Mouse (Mus musculus) brain, embryonic 18.5 days (tissue): ENCODE data around the gene Agpat2.

Experiments
- DNase-seq: peaks from one replicate; pipeline ENCODE4 v3.0.0-alpha.2; 2012; ENCODE audit warnings: low read depth, low spot score

Gene Agpat2

DNA sequence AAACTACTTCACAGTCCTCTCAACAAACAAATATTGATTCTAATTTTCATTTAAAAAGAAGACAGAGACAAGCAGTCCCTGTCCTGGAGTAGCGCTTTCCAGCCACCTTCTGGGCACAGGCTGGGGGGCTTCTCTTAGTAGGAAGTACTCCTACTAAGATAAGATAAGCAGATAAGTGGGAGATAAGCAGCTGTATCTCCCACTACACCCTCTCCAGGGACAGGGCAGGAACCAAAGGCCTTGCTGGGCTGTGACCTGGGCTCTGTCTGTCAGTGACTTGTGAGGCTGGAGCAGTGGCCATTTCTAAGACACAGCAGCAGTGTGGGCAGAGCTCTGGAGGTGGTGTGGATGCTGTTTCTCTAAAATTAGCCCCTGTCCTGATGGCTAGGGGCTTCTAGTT is 28.8 kb downstream of the Agpat2 start:
- no peak for DNase-seq

DNA sequence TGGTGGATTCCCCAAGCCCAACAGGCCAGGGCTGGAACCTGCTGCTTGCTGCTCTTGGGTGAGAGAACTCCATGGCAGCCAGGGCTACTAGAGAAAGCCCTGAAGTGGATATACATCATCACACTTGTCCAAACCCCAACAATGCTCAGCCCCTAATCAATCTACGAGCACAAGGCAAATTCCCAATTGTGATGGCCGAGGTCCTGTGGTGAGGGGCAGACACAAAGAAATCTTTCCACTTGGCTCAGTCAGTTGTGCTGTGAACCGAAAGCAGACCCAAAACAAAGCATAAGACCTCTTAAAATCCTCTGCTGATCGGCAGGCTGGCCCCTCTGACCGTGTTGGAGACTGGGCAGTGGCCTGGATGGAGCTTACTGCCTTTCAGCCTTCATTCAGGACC is 29.4 kb downstream of the Agpat2 start:
- DNase-seq, result no peak

DNA sequence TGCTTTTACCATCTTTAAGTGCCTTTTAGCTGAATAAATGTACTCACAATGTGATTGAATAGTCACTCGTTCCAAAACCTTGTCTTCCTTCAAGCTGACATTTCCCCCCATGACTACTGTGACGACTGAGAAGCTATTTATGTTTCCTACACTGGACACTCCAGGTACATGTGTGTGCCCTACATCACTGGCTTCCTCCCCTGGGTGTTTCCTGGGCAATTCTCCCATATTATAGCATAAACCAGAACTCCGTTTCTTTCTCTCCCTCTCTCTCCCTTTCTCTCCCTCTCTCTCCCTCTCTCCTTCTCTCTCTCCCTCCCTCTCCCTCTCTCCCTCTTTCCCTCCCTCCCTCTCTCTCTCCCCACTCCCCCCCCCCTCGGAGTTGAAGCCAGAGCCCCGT is 30.4 kb downstream of the Agpat2 start:
- no peak for DNase-seq

DNA sequence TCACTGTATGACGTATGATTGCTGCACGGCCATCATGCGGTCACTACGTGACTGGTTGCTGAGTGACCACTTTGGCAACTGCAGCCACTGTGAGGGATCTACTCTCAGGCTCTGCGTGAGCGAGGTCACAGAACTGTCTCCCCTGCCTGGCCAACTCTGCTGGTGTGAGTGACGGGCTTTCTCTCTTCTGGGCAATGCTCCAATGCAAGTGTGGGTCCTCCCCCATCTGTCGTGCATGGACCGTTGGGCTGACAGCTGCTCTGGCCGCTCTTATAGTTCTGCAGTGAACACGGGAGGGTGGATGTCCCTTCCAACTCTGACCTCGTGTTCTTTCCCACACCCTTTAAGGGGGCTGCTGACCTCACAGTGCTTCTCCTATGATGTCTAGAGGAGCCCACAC is 30.8 kb downstream of the Agpat2 start:
- DNase-seq, result no peak

DNA sequence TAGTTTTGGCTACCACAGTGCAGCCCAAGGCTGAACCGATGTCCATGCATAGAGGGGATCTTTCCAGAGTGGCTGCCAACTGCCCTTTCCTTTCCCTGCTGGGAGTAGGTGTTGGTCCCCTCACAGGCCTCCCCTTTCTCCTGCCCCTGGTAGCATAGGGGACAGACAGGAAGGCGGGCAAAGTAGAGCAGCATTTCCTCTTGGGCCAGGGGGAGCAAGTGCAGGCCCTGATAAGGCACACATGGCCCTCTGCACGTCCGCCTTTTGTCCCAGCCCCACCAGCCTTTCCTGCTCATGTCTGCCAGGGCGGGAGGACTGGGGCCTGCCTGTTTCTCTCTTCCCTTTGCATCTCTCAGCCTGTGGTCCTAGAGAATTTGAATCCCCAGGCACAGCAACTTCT is 32.4 kb downstream of the Agpat2 start:
- DNase-seq, result no peak

DNA sequence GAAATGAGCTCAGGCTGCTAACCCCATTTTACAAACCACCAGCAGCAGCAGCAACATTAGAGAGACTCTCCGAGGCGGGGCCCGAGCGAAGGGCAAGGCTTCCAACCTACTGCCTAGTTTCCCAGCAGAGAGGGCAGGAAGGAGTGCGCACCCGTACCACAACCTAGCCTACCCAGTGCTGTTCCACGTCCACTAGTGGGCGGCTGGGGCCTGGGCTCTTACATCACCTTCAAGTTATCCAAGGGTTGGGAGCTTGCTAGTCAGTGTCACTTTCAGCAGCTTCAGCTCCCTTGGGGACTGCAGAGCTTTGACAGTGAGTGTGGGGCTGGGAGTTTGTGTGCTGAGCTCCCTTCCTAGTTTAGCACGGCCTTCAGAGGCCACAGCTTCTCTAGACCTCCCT is 32.8 kb downstream of the Agpat2 start:
- no peak for DNase-seq

DNA sequence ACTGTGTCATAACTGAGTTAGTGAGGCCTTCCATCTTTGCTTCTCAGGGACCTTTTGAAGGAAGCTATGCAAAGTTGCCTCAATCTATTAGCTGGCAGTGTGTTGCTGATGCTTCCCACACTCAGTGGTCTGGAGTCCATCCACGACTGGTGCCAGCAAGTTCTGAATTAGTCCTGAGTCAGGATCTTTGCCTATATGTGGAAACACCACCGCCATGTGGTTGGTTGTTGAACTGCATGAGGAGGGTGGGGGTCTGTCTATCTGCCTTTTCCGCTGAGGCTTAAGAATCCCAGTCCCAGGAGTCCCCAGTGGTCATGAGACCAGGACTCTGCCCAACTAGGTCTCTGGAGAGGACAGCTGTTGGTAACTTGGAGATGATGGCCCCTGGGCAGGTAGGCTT is 34.2 kb downstream of the Agpat2 start:
- no peak for DNase-seq

DNA sequence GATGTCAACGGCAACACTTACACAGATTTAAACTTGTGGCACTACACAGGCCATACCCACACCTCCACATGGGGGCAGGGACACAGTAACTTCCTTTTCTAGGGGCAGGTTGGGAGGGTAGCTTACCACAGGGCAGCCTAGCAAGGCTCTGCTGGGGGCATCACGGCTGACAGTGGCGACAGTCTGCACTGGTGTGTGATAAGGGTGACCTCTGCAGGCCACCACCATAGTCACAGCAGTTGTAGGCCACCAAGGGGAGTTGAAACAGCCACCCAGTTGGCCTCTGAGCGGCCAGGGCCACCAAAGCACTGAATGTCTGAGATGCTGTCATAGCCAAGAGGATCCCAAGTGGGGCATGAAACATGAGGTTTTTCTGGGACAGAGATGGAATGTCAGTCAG is 38.0 kb downstream of the Agpat2 start:
- DNase-seq, result no peak

DNA sequence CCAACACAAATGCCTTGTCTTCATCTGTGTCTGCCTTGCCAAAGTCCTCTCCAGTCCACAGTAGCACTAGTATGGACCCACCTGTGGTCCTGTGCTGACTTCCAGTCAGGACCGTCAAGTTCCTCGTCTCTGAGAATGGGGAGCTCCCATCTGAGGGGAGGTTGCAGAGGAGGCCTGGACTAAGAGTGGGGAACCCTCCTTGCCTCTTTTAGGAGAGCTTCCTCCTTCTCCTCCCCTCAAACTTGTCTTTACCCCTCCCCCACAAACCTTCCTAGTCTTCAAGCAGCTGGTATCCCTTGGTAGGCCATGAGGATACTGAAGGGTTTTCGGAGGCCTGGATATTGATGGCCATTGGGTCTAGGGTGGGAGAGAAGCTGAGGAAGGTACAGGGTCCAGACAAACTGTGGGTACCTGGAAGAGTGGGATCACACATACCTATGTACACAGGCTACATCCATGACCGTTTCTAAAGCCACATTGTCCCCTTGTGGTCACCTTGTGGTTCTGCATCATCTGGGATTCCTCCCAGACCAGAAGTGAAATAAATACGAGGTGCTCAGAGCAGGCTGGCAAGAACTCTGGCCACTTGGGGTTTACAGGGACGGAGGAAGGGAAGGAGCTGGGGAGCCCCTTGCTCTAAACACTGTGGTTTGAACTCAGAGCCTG is 42.7 kb downstream of the Agpat2 start:
- no peak for DNase-seq

DNA sequence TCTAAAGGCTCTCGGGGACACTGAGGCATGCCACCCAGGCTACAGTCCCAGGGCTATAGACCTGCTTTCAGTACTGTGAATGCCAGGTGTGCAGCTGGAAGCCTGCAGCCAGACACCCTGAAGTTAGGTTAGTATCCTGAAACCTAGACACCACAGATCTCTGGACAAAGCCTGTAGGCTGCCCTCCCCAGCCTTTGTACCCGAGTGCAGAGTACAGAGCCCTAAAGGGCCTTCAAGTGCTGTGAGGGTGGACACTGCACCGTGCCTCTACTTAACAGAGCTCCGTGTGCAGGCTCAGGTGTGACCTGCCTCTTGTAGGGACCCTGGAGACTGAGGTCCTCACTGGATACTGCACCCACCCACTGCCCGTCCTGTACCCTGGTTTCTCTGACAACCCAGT is 43.7 kb downstream of the Agpat2 start:
- DNase-seq, result no peak

DNA sequence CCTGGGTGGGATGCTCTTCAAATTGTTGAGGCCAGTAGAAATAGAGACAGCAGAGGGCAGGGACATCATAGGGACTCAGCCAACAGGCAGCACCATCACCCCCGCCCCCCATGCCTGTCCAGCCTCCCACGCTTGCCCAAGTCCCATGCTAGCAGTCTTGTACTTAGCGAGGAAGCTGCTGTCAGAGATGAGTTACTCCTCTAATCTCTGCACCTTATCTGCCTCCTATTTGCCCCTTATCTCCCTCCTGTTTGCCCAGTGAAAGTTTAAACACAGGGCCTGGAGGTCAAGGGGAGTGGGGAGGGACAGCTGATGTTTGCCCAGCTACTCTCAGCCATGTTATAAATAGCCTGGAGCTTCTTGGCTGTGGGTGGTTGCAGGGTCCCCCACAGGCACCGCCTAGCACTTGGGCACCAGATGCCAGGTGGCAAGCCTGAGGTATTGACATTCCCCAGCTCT is 47.7 kb downstream of the Agpat2 start:
- DNase-seq, result no peak

DNA sequence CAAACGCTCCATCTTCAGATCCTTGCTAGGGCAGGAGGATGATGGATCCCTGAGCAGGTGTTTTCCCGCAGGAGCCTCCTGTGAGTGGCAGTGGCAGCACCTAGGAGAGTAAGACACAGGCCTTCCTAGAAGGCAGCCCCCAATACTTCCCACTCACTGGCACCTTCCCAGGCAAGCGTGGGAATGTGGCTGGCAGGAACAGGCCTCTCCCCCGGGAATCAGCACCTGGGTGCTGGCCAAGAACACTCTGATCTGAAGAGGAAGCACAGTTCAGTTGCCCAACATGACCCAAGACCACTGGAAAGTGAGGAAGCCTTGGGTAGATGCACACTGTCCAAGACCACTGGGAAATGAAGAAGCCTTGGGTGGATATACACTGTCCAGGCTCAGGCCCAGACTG is 49.1 kb downstream of the Agpat2 start:
- DNase-seq, result no peak

DNA sequence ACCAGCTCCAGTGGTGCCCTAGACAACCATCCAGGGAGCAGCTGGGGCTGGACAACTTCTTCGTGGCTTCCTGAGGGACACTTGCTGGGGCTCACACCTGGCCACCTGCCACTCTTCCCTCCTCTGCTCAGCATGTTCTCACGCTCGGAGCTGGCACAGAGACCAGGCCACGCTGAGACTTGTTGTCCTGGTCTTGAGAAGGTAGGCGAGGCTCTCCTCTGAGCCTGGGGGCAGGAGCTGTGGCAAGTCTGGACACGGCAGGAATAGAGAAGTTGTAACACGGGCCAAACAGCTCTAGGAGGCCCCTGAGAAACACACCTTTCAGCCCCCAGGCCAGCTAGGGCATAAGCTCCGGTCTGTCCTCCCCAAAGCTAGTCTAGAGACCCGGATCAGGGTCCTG is 50.3 kb downstream of the Agpat2 start:
- no peak for DNase-seq

DNA sequence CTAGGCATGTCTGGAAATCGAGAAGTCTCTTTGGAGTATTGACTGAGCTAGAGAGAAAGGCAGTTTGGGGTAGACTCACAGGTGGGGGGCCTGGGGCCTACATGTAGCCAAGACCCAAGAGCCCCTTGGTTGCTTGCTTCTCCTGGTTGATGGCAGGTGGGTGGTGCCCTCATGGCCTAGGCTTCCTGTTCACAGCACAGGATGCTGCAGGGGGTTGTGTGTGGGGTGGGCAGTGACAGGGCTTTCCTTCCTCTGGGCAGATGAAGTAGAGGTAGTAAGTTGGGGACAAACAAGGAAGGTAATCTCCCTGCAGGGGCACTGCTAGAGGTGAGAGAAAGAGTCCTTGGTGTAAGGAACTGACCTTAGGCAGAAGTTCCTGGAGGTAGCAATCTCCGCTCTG is 52.2 kb downstream of the Agpat2 start:
- DNase-seq, result no peak

DNA sequence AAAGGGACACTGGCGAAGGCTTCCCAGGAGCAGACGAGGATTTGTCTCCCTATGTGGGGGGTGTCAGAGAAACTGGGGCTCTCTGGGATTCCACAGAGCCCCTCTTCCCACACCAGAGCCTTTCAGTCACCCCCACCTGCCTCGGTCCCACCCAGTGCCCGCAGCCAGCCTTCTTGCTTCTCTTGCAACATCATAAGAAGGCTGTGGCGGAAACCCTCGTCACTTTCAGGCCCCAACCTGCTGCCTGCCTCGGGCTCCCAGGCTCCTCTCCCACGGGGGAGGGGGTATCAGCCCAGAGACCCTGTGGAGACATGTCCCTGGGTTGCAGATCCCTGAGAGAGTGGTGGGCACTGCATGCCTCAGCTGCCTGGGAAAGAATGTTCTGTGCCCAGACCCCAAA is 52.8 kb downstream of the Agpat2 start:
- no peak for DNase-seq

DNA sequence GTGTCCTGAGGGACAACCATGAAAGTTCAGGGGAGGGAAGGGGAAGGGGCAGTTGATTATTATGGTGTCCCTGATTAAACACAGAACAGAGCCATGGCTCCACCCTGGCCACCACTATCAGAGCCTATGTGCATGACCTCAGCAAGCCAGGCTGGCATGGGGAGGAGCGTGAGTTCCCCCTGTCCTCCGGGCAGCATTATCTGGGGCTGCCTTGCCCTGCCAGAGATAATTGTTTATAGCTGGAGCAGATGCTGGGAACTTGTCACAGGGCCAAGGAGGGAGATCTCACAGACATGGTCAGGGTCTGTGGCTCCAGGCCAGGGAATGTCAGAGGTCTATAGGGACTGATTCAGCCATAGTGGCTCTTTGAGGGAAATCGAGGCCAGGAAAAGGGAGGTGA is 53.4 kb downstream of the Agpat2 start:
- DNase-seq, result no peak

DNA sequence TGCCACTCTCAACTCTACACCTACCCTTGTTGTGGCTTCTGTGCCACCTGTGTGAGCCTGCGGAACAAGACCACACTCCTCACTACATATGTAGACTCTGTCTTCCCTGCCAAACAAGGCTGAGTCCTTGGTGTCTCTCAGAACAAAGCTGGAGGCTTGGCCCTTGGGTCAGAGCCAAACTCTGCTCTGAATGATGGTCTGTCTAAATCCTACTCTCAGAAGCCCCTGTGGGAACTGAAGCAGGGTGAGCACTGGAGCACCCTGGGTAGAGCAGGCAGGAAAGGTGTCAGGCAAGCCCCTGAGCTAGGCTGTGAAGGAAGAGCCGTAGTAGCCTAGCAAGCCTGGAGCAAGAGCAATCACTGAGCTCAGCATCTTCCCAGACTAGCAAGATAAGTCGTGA is 54.0 kb downstream of the Agpat2 start:
- no peak for DNase-seq

DNA sequence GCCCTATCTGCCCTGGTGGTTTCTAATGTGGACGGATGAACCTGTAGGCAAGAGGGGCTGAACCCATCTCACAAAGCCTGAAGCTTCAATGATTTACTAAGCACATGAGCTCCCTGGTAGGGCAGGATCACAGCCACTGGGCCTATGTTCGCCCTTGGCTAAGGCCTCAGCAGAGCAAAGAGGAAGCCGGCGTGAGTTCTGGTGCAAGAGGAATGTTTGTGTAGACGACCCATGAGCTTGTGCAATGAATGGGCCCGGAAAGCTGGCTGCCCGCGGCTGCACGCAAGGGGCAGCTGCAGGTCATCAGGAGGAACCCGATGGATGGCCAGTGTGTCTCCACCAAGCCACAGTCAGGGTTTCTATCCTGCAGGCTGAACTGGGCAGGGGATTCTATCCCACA is 54.4 kb downstream of the Agpat2 start:
- no peak for DNase-seq

DNA sequence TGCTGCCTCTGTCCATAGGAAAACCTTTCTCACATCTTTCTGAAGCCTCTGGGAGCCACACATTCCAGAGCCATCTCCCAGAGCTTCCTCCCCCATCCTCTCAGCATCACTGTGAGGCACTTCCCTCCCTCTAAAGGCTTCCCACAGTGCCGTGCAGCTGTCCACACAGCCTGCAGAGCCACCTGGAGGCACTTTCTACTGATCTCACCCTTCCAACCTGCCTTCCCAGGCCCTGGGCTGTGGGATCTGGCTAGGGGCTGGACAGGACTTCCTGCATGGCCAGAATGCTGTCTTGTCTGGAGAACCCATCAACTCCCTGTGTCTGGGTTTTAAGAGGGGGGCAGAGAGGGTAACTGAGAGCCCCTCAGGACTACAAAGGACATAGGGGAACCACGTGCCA is 56.7 kb downstream of the Agpat2 start:
- DNase-seq, result no peak

DNA sequence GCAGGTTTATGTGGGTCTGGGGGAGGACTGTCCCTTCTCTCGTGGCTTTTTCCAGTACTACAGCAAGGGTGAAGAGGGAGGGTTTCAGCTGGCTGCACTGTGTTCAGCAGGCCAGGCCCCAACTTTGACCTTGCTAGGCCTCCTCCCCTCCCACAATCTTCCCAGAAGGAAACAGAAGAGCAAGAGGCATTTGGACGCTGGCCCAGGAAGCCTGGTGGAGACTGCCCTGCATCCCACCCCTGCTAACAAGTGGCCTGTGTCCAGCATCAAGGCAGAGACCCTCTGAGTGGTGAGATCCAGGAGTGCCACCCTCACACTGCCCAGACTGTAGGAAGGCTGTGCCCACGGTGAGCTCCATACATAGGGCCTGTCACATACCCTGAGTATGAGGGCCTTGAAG is 60.0 kb downstream of the Agpat2 start:
- no peak for DNase-seq

DNA sequence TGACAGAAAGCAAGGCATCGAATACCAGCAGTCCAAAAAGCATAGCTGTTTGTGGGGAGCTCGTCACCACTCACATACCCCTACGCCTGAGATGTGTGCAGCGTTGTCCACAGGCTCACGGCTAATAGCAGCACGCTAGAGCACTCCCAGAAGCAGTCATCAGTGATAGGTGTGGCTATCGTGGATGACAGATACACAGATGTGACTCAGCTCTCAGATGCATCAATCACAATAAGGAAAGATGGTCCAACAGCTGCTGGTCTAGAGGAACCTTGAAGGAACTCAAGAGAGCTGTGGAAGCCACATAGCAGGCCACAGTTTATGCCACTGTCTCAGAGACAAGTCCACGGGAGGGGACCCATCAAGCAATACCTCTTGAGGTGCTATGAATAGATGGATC is 60.4 kb downstream of the Agpat2 start:
- DNase-seq, result no peak

DNA sequence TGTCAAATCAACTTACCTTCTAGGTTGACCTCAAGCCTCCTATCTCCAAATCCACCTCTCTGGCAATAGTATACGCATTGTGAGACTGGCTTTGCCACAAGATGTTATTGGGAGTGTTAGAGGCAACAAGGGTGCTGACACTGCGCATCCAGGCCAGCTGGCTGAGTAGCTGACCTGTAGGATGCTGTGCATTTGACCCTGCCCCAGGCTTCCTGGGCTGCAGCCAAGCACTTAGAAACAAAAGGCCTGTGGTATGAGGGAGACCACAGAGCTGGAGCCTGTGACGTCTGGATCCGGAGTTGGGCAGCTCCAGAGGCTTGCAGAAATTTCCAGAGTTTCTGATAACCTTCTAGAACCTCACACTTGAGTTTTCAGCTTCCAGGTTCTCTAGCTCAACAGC is 61.1 kb downstream of the Agpat2 start:
- no peak for DNase-seq
